Mouse (Mus musculus): ENCODE measurements at regions not wholly inside any gene's neighbourhood (a gene's known extent, or its start where the extent isn't known, plus 50 kb on each side); places are given as distances from the start of the nearest gene placed in this dataset.
A peak's percentile ranks its signal among the peaks of the same experiment; 100 is the strongest.

DNA sequence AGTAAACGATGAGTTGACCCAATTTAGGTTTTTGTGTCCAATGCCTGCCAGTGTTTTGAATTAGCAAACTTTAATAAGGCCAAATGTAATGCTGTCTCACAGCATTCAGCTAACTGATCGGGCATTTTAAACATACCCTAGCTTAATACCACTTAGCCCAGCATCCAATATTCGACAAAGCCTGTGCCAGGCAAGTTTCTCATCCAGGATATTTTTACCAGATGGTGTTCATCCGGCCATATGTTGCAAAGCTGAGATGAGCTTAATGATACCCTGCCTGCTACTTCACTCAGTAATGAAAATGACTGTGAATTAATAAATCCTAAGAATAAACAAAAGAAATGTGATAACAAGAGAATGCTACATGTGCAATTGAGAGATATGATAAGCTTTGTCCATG lies 116.8 kb downstream of the Tpm3-rs7 start:
- peak; percentile 2 to 77 for DNase-seq (ENCODE audit: low spot score in 2 of 2)

DNA sequence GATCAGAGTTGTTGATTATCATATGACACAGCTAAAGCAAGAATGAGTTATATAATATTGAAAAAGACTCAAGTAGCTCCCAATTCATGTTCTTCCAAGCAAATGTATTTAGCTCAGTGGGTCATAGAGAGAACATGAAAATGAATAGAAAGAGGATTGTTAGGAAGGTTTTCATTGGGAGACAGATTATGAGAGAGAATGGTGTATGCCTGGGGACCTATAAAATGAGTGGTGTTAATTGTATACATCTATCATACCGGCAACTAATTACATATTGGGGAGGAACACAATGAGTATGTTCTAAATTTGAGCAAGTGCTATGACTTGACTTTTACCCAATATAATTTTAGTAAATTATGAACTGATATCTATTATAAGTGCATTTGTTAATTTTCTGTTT lies 127.9 kb downstream of the Tpm3-rs7 start:
- no peak for DNase-seq (ENCODE audit: low spot score in 2 of 2)

DNA sequence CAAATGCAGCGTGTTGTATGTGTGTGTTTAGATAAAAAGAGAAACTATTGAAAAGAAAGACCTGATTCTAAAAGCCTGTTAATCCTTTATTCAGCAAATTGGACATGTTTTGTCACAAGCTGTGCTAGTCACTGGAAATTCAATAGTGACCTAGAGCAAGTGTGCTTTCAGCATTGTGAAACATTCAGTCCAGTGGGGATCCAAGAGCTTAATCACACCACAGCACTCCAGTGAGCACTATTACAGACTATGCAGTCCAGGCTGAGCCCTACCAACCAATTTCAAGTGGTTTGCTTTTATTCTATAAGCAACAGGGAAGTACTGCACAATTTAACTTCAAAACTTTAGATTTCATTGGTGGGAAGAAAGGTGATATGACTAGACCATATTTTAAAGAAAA lies 140.5 kb downstream of the Tpm3-rs7 start:
- DNase-seq (ENCODE audit: low spot score in 2 of 2): no peak

DNA sequence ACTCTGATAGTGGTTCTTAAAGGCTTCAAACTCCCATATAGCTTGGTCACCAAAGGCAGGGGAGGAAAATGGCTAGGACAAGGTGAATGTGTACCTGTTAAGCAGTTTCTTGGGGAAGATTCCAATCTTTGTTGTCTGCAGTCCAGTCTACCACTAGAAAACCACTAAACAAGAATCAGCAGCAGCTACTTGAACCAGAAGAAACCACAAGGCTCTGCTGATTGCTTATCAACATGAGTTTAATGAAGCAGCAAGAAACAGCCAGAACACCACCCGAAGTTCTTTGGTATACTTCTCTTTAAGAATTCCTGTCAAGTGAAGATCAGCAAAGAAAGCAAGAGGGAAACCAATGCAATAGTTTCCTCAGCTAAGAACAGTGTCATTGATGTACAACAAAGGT lies 143.1 kb downstream of the Tpm3-rs7 start:
- no peak for DNase-seq (ENCODE audit: low spot score in 2 of 2)

DNA sequence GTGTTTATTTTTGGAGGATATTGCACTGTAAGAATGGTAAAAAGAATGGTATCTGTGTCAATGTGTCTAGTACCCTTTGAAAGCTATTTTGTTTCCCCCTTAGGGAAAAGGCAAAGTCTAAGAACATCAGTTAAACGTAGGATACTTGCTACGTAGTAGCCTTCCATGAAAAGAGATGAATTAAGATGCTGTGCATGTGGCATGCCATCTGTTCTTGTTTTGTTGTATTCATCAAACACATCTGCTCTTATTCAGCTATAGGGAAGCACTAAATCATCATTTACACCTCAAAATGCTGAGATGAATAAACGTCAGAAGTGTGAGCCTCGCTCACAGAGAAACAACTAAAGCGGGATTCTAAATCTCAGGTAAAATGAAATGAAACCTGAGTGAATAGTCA lies 154.7 kb downstream of the Tpm3-rs7 start:
- peak in 1 of 2 experiments; percentile 33 for DNase-seq (ENCODE audit: low spot score in 2 of 2)

DNA sequence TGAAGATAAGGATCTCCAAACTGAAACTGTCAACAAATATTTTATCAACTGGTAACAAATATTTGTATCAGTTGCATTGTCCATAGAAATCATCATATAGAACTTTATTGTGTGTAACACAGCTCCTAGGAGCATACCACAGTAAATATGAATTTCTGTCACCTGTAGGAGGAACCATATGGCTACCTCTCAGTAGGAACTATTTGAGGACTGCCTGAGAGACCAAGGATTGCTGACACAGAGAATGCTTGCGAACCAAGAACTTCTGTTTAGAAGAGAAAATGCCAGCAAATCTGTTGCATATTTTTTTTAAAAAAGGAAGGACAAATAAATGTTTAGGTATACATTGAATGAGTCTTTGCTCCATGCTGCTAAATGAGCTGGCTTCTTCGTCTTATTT lies 155.6 kb downstream of the Tpm3-rs7 start:
- no peak for DNase-seq (ENCODE audit: low spot score in 2 of 2)

DNA sequence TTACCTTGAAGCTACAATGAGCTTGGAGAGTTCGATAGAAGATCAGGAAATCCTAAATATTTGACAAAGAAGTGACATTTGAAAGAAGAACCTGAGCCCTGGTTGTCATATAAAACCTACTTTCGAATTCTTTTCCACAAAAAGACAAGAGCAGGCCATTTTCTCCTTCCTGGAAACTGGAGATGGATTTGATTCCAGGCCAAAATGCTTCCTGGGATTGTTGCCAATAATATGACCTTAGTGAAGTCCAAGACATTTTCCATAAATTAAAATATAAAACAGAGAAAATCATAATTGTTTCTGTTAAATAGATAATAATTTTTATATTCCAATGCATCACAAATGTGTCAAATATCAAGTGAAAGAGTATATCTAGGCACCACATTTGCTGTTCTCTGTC lies 172.2 kb downstream of the Tpm3-rs7 start:
- DNase-seq (ENCODE audit: low spot score in 2 of 2): no peak

DNA sequence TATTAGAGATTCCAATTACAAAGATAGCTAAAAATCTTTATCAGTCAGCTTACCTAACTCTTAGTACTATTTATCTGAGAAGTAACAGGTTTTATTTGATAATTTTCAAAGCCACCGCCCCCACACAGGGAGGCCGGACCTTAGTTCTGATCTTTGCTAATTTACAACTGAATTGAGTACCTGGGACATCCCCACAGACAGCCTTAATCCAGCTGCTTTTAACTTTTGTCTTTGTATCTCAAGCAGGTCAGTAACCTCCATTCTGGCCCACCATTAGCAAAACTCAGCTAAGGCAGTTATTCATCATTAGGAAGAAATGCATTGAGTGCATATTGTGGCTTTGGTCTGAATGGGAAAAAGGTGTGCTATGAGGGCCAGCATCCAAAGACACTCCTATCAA lies 189.4 kb downstream of the Tpm3-rs7 start:
- DNase-seq (ENCODE audit: low spot score in 2 of 2): no peak

Data from layer of hippocampus, postnatal 14 days (tissue).